Mouse (Mus musculus) bone marrow macrophage, adult 2 months (primary cell): ENCODE measurements around the gene Anapc13.

Source experiments
- CTCF ChIP-seq: IDR thresholded peaks from 2 replicates; pipeline ENCODE4 v1.5.1; 2012; ENCODE audit warnings: low read depth, mild to moderate bottlenecking, low read length, moderate library complexity
- POLR2A ChIP-seq: IDR thresholded peaks from 2 replicates; pipeline ENCODE4 v1.6.1; 2012; ENCODE audit warnings: mild to moderate bottlenecking, low read depth, low read length, borderline replicate concordance

- TF ChIP-seq CTCF, result no peak
- no peak for TF ChIP-seq POLR2A
Observed at GRCm38 (mm10) chr9:102637115-102637514, 11.0 kb downstream of the Anapc13 start.
